Mouse (Mus musculus): ENCODE data around the gene Hist2h2ab. TPM values are rescaled to one million over a fixed set of nuclear protein-coding genes. Genes with fewer than 3 reads are reported as not detected.

Gene Hist2h2ab
- polyA plus RNA-seq, 1 experiment from 2014 or later = 0.72 TPM

GRCm38 (mm10) chr3:96178427-96178826 is 41.2 kb upstream of the Hist2h2ab start:
- no peak overlapping the region for H3K9ac ChIP-seq (replicated peaks; ENCODE audit: low read depth, low read length)
- H3K36me3 ChIP-seq (ENCODE audit: control insufficient read depth, insufficient read depth, low read length) = peaks cover 20% of the 10 kb centered on the region
- 90% methylated on average over 4 of the region's 4 CpGs for WGBS
- H3K27me3 ChIP-seq (ENCODE audit: control insufficient read depth, insufficient read depth, low read length) = no peaks in the 10 kb centered on the region
- ATAC-seq (ENCODE audit: low read depth) = no peak
- H3K4me3 ChIP-seq (ENCODE audit: low read depth, low read length) = no peak overlapping the region
- H3K27ac ChIP-seq (ENCODE audit: low read depth, low read length) = no peak overlapping the region
- no peak overlapping the region for H3K4me2 ChIP-seq (ENCODE audit: low read depth, low read length)
- no peaks in the 10 kb centered on the region for H3K9me3 ChIP-seq (ENCODE audit: control insufficient read depth, low read length)
- H3K4me1 ChIP-seq (ENCODE audit: control insufficient read depth, insufficient read depth, low read length) = peaks cover 17% of the 10 kb centered on the region

- H3K9me3 ChIP-seq (ENCODE audit: control insufficient read depth, low read length) = no peaks in the 10 kb centered on the region
- no peak for ATAC-seq (ENCODE audit: low read depth)
- H3K27me3 ChIP-seq (ENCODE audit: control insufficient read depth, insufficient read depth, low read length) = no peaks in the 10 kb centered on the region
- H3K9ac ChIP-seq (replicated peaks; ENCODE audit: low read depth, low read length) = no peak overlapping the region
- peaks cover 17% of the 10 kb centered on the region for H3K4me1 ChIP-seq (ENCODE audit: control insufficient read depth, insufficient read depth, low read length)
- no peak overlapping the region for H3K4me2 ChIP-seq (ENCODE audit: low read depth, low read length)
- H3K36me3 ChIP-seq (ENCODE audit: control insufficient read depth, insufficient read depth, low read length) = peaks cover 20% of the 10 kb centered on the region
- H3K4me3 ChIP-seq (ENCODE audit: low read depth, low read length) = no peak overlapping the region
- 81% methylated on average over 2 of the region's 2 CpGs for WGBS
- no peak overlapping the region for H3K27ac ChIP-seq (ENCODE audit: low read depth, low read length)
These were observed 40.8 kb upstream of the Hist2h2ab start for GRCm38 (mm10) chr3:96178902-96179301.

GRCm38 (mm10) chr3:96179531-96179930 is 40.1 kb upstream of the Hist2h2ab start:
- ATAC-seq (ENCODE audit: low read depth) = no peak
- 59% methylated on average over 4 of the region's 4 CpGs for WGBS
- H3K27me3 ChIP-seq (ENCODE audit: control insufficient read depth, insufficient read depth, low read length) = no peaks in the 10 kb centered on the region
- no peaks in the 10 kb centered on the region for H3K9me3 ChIP-seq (ENCODE audit: control insufficient read depth, low read length)
- H3K4me3 ChIP-seq (ENCODE audit: low read depth, low read length) = no peak overlapping the region
- no peak overlapping the region for H3K27ac ChIP-seq (ENCODE audit: low read depth, low read length)
- no peak overlapping the region for H3K9ac ChIP-seq (replicated peaks; ENCODE audit: low read depth, low read length)
- peaks cover 20% of the 10 kb centered on the region for H3K36me3 ChIP-seq (ENCODE audit: control insufficient read depth, insufficient read depth, low read length)
- peaks cover 17% of the 10 kb centered on the region for H3K4me1 ChIP-seq (ENCODE audit: control insufficient read depth, insufficient read depth, low read length)
- H3K4me2 ChIP-seq (ENCODE audit: low read depth, low read length) = no peak overlapping the region

GRCm38 (mm10) chr3:96180727-96181477 is 38.8 kb upstream of the Hist2h2ab start, which contains the start of gene Sv2a:
Gene Sv2a (plus strand): TSS chr3:96181151.
- Histone ChIP-seq H3K27ac (ENCODE audit: low read depth, low read length) (peak within 1 kb of the TSS; percentile 77), H3K4me3 (ENCODE audit: low read depth, low read length) (peak within 1 kb of the TSS; percentile 58), H3K27me3 (ENCODE audit: control insufficient read depth, insufficient read depth, low read length) (no peaks in the 10 kb centered on the region), H3K4me1 (ENCODE audit: control insufficient read depth, insufficient read depth, low read length) (peaks cover 17% of the 10 kb centered on the region), H3K9ac (replicated peaks; ENCODE audit: low read depth, low read length) (peak within 1 kb of the TSS; percentile 83), H3K4me2 (ENCODE audit: low read depth, low read length) (peak within 1 kb of the TSS; percentile 74), H3K36me3 (ENCODE audit: control insufficient read depth, insufficient read depth, low read length) (peaks cover 17% of the 10 kb centered on the region), H3K9me3 (ENCODE audit: control insufficient read depth, low read length) (no peaks in the 10 kb centered on the region)
- peak; percentile 73 for ATAC-seq (ENCODE audit: low read depth)
- WGBS = 0% methylated on average over 17 of the region's 23 CpGs

- H3K27ac ChIP-seq (ENCODE audit: low read depth, low read length) = peak overlapping the region; percentile 77
- H3K36me3 ChIP-seq (ENCODE audit: control insufficient read depth, insufficient read depth, low read length) = peaks cover 12% of the 10 kb centered on the region
- H3K4me3 ChIP-seq (ENCODE audit: low read depth, low read length) = peak overlapping the region; percentile 58
- H3K9me3 ChIP-seq (ENCODE audit: control insufficient read depth, low read length) = no peaks in the 10 kb centered on the region
- H3K9ac ChIP-seq (replicated peaks; ENCODE audit: low read depth, low read length) = peak overlapping the region; percentile 83
- H3K4me2 ChIP-seq (ENCODE audit: low read depth, low read length) = peak overlapping the region; percentile 74
- H3K27me3 ChIP-seq (ENCODE audit: control insufficient read depth, insufficient read depth, low read length) = no peaks in the 10 kb centered on the region
- ATAC-seq (ENCODE audit: low read depth) = peak; percentile 52
- 32% methylated on average over 12 of the region's 12 CpGs for WGBS
- H3K4me1 ChIP-seq (ENCODE audit: control insufficient read depth, insufficient read depth, low read length) = peaks cover 17% of the 10 kb centered on the region
These were observed 37.9 kb upstream of the Hist2h2ab start for GRCm38 (mm10) chr3:96181510-96182381.

- ATAC-seq (ENCODE audit: low read depth) = no peak
- peaks cover 15% of the 10 kb centered on the region for H3K36me3 ChIP-seq (ENCODE audit: control insufficient read depth, insufficient read depth, low read length)
- WGBS = 36% methylated on average over 4 of the region's 4 CpGs
These were observed 37.3 kb upstream of the Hist2h2ab start for GRCm38 (mm10) chr3:96182382-96182776.

GRCm38 (mm10) chr3:96192977-96193376 is 26.7 kb upstream of the Hist2h2ab start:
- peaks cover 10% of the 10 kb centered on the region; the same call in 1 of the 2 replicates for H3K4me1 ChIP-seq (ENCODE audit: control insufficient read depth, insufficient read depth, low read length)
- WGBS = 67% methylated on average over 12 of the region's 12 CpGs
- H3K9ac ChIP-seq (replicated peaks; ENCODE audit: low read depth, low read length) = no peak overlapping the region
- no peaks in the 10 kb centered on the region for H3K9me3 ChIP-seq (ENCODE audit: control insufficient read depth, low read length)
- ATAC-seq (ENCODE audit: low read depth) = no peak
- no peak overlapping the region for H3K4me3 ChIP-seq (ENCODE audit: low read depth, low read length)
- H3K36me3 ChIP-seq (ENCODE audit: control insufficient read depth, insufficient read depth, low read length) = peaks cover 38% of the 10 kb centered on the region
- no peaks in the 10 kb centered on the region for H3K27me3 ChIP-seq (ENCODE audit: control insufficient read depth, insufficient read depth, low read length)
- H3K4me2 ChIP-seq (ENCODE audit: low read depth, low read length) = no peak overlapping the region
- H3K27ac ChIP-seq (ENCODE audit: low read depth, low read length) = no peak overlapping the region

More at GRCm38 (mm10) chr3:96182382-96182776, 37.3 kb upstream of the Hist2h2ab start:
- peak overlapping the region; percentile 83 for H3K9ac ChIP-seq (replicated peaks; ENCODE audit: low read depth, low read length)
- H3K4me3 ChIP-seq (ENCODE audit: low read depth, low read length) = peak overlapping the region; percentile 58
- H3K27me3 ChIP-seq (ENCODE audit: control insufficient read depth, insufficient read depth, low read length) = no peaks in the 10 kb centered on the region
- peak overlapping the region; percentile 77; the same call in 1 of the 2 replicates for H3K27ac ChIP-seq (ENCODE audit: low read depth, low read length)
- peaks cover 17% of the 10 kb centered on the region for H3K4me1 ChIP-seq (ENCODE audit: control insufficient read depth, insufficient read depth, low read length)
- peak overlapping the region; percentile 74 for H3K4me2 ChIP-seq (ENCODE audit: low read depth, low read length)
- no peaks in the 10 kb centered on the region for H3K9me3 ChIP-seq (ENCODE audit: control insufficient read depth, low read length)

GRCm38 (mm10) chr3:96194966-96195365 is 24.7 kb upstream of the Hist2h2ab start:
- no peaks in the 10 kb centered on the region for H3K9me3 ChIP-seq (ENCODE audit: control insufficient read depth, low read length)
- H3K9ac ChIP-seq (replicated peaks; ENCODE audit: low read depth, low read length) = no peak overlapping the region
- peaks cover 11% of the 10 kb centered on the region; the same call in 1 of the 2 replicates for H3K4me1 ChIP-seq (ENCODE audit: control insufficient read depth, insufficient read depth, low read length)
- no peak overlapping the region for H3K4me3 ChIP-seq (ENCODE audit: low read depth, low read length)
- WGBS = 89% methylated on average over 10 of the region's 10 CpGs
- no peak for ATAC-seq (ENCODE audit: low read depth)
- no peak overlapping the region for H3K4me2 ChIP-seq (ENCODE audit: low read depth, low read length)
- no peaks in the 10 kb centered on the region for H3K27me3 ChIP-seq (ENCODE audit: control insufficient read depth, insufficient read depth, low read length)
- peaks cover 29% of the 10 kb centered on the region for H3K36me3 ChIP-seq (ENCODE audit: control insufficient read depth, insufficient read depth, low read length)
- H3K27ac ChIP-seq (ENCODE audit: low read depth, low read length) = no peak overlapping the region
